Mouse (Mus musculus): ENCODE data around the gene Stoml2. TPM values are rescaled to one million over a fixed set of nuclear protein-coding genes. Genes with fewer than 3 reads are reported as not detected.
A peak's percentile ranks its signal among the peaks of the same experiment; 100 is the strongest.
"Not testable (repeated sequence)": the region's sequence is repeated elsewhere in the genome, so short reads cannot be mapped to it uniquely, and the experiment has no call there.

Gene Stoml2
- polyA plus RNA-seq, 1 experiment: 106 TPM

DNA sequence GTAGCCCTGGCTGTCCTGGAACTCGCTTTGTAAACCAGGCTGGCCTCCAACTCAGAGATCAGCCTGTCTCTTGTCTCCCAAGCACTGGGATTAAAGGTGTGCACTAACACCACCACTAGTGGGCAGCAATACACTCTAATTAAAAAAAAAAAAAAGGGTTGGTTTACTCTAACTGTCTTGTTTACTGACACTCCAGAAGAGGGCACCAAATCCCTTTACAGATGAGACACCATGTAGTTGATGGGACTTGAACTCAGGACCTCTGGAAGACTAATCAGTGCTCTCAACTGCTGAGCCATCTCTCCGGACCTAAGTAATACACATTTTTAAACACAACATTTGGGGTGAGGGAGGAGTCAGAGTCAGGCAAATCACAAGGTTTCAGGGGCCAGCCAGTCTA, 25.7 kb downstream of the Stoml2 start:
- peak in 1 of 2 experiments; percentile 43 for DNase-seq (ENCODE audit: extremely low spot score in 1 of 2, low spot score in 1 of 2)

- no peak for DNase-seq (ENCODE audit: extremely low spot score in 1 of 2, low spot score in 1 of 2)
Observed at GRCm38 (mm10) chr4:43004951-43005350, 26.6 kb downstream of the Stoml2 start.

GRCm38 (mm10) chr4:43002756-43003439, 28.6 kb downstream of the Stoml2 start:
- no peak for DNase-seq (ENCODE audit: extremely low spot score in 1 of 2, low spot score in 1 of 2)

- no peak for DNase-seq (ENCODE audit: extremely low spot score in 1 of 2, low spot score in 1 of 2)
Observed at GRCm38 (mm10) chr4:43001272-43001671, 30.2 kb downstream of the Stoml2 start.

DNA sequence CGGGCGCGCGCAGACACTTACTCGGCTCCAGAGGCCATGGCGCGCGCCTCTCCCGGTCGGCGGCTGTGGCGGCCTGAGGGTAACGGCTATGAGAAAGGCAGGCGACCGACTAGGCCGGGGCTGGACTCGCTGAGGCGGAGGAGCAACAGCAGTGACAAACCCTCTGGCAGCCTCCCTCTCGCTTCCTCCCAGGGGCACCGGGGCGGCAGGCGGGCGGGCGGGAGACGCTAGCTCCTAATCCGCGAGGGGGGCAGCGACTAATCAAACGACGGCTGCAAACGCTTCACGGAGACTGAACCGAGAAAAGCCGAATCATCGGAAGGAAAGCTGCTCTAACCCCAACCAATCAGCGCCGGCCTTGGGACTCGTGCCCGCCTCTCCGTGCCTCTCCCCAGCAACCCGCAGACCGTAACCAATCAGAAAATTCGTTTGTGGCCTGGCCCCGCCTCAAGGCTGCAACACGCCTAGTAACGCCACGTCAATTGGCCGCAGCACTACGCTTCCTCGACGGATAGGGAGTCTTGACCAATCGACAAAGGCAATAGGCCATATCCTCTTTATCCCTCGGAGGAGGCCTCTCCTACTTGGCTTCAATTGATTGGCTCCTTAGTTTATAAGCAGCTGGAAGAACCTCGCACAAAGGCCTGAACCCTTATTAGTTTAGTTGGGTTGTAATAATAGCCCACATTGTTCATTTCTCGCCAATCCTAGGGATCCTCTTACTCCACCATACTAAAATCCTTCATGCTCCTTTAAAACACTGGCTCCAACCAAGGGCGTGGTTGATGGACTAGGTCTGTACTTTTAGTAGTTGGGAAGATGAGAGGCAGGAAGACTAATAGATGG, 31.1 kb downstream of the Stoml2 start, which contains the start of gene Vcp:
Gene Vcp, minus strand, starts transcription at position 367 of the 846 bp plus-strand sequence.
- DNase-seq (ENCODE audit: extremely low spot score in 1 of 2, low spot score in 1 of 2): peak; percentile 99

DNA sequence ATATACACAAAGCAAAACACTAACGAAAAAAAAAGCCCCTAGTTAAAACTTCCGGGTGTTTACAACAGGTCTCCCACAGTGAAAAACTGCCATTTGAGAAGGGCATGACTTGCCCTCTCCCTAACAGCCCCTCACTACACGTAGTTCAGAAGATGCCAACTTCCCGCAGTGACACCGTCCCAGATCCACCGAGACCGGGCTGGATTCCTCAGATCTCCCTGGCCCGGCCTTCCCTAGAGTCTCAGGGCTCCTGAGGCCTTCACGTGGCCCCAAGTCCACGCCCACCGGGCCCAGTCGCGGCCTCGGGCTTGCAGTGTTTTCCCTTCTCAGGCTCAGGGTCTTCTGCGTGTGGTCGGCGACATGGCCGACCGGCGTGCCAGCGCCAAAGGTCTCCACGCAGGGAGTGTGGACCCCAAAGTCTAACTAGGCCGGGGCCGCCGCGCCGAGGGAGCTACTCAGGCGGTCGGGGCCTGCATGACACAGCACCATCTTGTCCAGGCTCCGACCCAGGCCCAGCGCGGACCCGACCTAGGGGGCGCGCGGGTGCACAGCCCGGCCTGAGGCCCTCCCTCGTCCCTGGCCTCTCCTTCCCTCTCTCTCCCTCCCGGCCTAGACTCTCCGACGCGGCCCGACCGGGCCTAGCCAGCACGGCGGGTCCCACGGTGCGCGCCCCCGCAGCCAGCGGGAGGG, 31.9 kb downstream of the Stoml2 start:
- DNase-seq (ENCODE audit: extremely low spot score in 1 of 2, low spot score in 1 of 2): peak; percentile 32 to 51

DNA sequence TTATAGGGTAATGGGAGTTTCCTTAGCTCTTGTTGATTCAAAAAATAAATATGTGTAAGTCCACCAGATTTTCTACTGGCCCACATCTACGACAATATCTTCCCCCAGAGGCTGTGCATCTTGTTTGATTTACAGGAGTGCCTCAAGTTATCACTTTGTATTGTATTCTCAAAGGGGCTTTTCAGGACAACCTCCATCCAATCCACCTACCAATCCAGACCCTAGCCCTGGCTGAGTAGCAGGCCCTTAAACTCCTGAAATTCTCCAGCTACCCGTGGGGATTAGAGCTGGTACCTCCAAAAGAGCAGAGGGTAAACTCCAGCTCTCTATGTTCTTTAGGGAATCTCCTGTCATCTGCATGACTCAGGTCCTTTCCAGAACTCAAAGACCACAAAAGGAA, 33.5 kb downstream of the Stoml2 start:
- DNase-seq (ENCODE audit: extremely low spot score in 1 of 2, low spot score in 1 of 2): no peak

GRCm38 (mm10) chr4:42988296-42988695, 43.2 kb downstream of the Stoml2 start:
- no peak for DNase-seq (ENCODE audit: extremely low spot score in 1 of 2, low spot score in 1 of 2)

DNA sequence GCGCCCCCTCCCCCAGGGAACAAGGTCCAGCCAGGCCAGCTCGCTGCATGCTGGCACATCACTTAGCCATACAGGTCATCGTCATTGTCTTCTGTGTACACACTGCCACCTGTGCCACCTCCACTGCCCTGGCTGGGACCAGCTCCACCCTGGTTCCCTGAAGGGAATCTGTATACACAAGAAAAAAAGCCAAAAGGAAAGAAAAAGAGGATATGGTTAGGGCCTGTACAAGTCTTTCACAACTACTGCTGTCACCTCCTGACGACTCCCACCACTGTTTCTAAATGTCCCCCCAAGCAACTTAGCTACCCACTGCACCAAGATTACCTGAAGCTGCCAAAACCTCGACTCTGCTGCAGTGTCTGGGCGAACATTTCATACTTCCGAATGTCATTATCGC, 51.0 kb downstream of the Stoml2 start:
- DNase-seq (ENCODE audit: extremely low spot score in 1 of 2, low spot score in 1 of 2): not testable (repeated sequence)

GRCm38 (mm10) chr4:42978062-42978461, 53.4 kb downstream of the Stoml2 start:
- no peak for DNase-seq (ENCODE audit: extremely low spot score in 1 of 2, low spot score in 1 of 2)

Other genes starting within 250 kb of the Stoml2 start
- gene Fam205a1, start 177.8 kb downstream of the Stoml2 start, polyA plus RNA-seq (2012; rRNA removed): 0.11 and 0.18 TPM in 2 replicates
- gene Gm12394, start 174.9 kb downstream of the Stoml2 start, polyA plus RNA-seq (2012; rRNA removed): 0.14 TPM in 1 of 2 replicates, not detected in the other
- 0.22 TPM in 1 of 2 replicates, not detected in the other for gene Fam205c, start 157.5 kb downstream of the Stoml2 start, polyA plus RNA-seq (2012; rRNA removed)
- 175 and 199 TPM in 2 replicates for gene Phf24, start 115.0 kb downstream of the Stoml2 start, polyA plus RNA-seq (2012; rRNA removed)
- 126 and 151 TPM in 2 replicates for gene Dnajb5, start 81.9 kb downstream of the Stoml2 start, polyA plus RNA-seq (2012; rRNA removed)
- gene 1700022I11Rik, start 62.1 kb downstream of the Stoml2 start, polyA plus RNA-seq (2012; rRNA removed): 0.11 and 0.18 TPM in 2 replicates
- gene Vcp, start 31.2 kb downstream of the Stoml2 start, polyA plus RNA-seq (2012; rRNA removed): 170 and 193 TPM in 2 replicates
- 19.7 and 23.2 TPM in 2 replicates for gene Fancg, start 21.2 kb downstream of the Stoml2 start, polyA plus RNA-seq (2012; rRNA removed)
- 20.7 and 23.0 TPM in 2 replicates for gene Pigo, start 5.9 kb downstream of the Stoml2 start, polyA plus RNA-seq (2012; rRNA removed)
- 31.7 and 37.3 TPM in 2 replicates for gene Fam214b, start 14.5 kb upstream of the Stoml2 start, polyA plus RNA-seq (2012; rRNA removed)
- gene Unc13b, start 27.2 kb upstream of the Stoml2 start, polyA plus RNA-seq (2012; rRNA removed): 45.8 and 54.2 TPM in 2 replicates
- gene Atp8b5, start 235.4 kb upstream of the Stoml2 start, polyA plus RNA-seq (2012; rRNA removed): 0.68 and 0.82 TPM in 2 replicates

All from frontal cortex, adult 2 months (tissue).